Mouse (Mus musculus) lung, postnatal 0 days (tissue): ENCODE measurements at regions not wholly inside any gene's neighbourhood (a gene's known extent, or its start where the extent isn't known, plus 50 kb on each side); places are given as distances from the start of the nearest gene placed in this dataset.

Experiments
- CTCF ChIP-seq: IDR thresholded peaks from 2 replicates; pipeline ENCODE4 v1.5.1; 2016; ENCODE audit warnings: antibody characterized with exemption, mild to moderate bottlenecking
- EP300 ChIP-seq: IDR thresholded peaks from 2 replicates; pipeline ENCODE4 v1.6.1; 2016; ENCODE audit warnings: antibody characterized with exemption, mild to moderate bottlenecking, control low read depth

- TF ChIP-seq EP300, result no peak
- TF ChIP-seq CTCF, result no peak
Measured at GRCm38 (mm10) chr3:52762549-52762948, 254.5 kb downstream of the Cog6 start.
